Mouse (Mus musculus) cerebellum, postnatal 4 days (tissue): ENCODE results near the gene Hsd17b2.
"Not testable (repeated sequence)": the region's sequence is repeated elsewhere in the genome, so short reads cannot be mapped to it uniquely, and the experiment has no call there.

Experiments
- DNase-seq, 2 experiments: peaks; one replicate each; pipeline ENCODE4 v3.0.0; 2022; ENCODE audit warnings: low spot score in 2 of 2, mixed read lengths in 1 of 2

Gene Hsd17b2

GRCm38 (mm10) chr8:117714604-117715003, 12.9 kb downstream of the Hsd17b2 start:
- DNase-seq: no peak

- DNase-seq: no peak
These were observed 14.2 kb downstream of the Hsd17b2 start for GRCm38 (mm10) chr8:117715896-117716295.

DNA sequence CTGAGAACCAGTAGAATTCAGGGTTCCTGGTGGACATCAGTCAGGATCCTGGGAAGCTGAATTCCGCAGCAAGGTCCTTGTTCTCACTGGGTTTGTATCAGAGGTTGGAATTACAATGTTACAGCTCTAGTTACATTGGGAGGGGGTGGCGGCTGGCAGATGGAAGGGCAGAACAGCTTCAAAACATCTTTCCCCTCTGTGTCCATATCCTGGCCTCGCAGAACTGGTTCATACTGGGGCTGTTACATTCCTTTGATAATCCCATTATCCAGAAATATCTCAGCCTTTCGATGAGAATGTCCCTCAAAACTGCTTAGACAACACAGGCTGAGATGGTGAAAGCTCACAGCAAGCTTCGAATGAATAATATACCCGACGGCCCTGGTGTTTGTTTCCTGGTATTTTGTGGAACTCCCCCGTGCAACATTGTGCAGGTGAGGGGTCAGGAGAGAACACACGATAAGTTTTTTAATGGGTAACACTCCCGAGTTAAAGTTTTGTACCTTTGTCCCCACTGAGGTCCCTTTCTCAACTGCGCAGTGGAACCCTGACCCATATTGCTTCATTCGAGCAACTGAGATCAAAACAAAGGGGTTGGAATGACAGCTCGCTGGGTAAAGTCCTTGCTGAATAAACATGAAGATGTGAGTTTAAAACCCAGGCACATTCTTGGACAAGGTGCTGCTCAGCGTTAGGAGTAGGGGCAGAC, 16.6 kb downstream of the Hsd17b2 start:
- no peak for DNase-seq

DNA sequence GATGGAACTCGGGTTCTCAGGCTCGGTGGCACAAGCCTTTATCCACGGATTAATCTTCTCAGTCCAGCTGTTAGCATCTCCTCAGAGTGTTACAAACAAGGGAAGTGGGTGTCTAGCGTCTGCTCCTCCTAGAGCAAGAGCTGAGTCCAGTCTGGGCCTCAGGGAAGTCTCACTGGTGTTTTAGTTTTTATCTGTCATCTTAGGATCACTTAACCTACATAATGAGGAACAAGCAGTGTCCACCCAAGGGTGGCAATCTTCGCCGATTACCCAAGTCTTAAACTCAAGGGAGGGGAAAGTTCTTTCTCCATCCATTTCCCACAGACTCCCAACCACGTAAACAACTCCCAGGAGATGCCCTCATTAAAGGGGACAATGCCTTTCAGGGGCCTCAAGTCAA, 24.8 kb downstream of the Hsd17b2 start:
- DNase-seq: no peak

GRCm38 (mm10) chr8:117727561-117727960, 25.9 kb downstream of the Hsd17b2 start:
- no peak for DNase-seq

DNA sequence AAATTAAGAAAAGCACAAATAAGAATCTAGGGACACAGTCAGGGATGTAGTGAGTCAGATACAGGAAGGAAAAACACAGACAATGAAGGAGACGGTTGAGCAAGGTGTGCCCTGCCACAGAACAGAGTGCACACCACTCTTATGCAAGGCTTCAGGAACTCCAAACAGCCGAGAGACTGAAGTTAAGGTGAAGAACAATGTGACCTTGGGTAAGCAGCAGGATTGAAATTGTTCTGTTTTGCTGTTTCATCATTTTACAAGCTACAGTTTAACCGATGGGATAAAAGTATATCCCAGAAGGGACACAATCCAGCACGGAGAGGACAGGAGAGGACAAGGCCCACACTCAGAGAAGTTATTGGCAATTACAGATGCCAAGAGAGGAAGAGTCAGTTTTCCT, 26.5 kb downstream of the Hsd17b2 start:
- no peak for DNase-seq

GRCm38 (mm10) chr8:117730980-117731379, 29.3 kb downstream of the Hsd17b2 start:
- DNase-seq: no peak

DNA sequence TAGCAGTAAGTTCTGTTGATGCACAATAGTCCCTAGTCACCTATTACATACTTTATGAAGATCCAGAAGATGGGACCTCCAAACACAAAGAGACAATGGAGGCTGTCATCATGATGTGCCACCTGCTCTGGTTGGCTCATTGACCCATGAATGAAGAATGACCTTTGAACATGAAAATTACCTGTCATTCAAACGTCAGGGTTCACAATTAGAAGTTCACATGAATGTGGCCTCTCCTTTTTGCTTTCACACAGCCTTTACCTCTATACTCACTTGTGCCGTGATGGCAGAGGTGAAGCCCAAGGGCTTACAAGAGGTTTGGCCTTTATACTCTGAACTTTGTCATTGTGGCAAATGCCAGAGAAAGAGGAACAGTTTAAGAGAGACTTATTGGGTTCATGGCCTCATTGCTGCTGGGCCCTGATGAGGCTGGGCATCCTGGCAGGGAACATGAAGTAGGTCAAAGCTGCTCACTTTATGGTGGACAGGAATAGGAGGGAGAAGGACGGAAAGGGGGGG, 35.0 kb downstream of the Hsd17b2 start:
- DNase-seq: no peak

- DNase-seq: not testable (repeated sequence)
These were observed 36.5 kb downstream of the Hsd17b2 start for GRCm38 (mm10) chr8:117738206-117738605.

GRCm38 (mm10) chr8:117740387-117740998, 38.8 kb downstream of the Hsd17b2 start:
- DNase-seq: no peak

DNA sequence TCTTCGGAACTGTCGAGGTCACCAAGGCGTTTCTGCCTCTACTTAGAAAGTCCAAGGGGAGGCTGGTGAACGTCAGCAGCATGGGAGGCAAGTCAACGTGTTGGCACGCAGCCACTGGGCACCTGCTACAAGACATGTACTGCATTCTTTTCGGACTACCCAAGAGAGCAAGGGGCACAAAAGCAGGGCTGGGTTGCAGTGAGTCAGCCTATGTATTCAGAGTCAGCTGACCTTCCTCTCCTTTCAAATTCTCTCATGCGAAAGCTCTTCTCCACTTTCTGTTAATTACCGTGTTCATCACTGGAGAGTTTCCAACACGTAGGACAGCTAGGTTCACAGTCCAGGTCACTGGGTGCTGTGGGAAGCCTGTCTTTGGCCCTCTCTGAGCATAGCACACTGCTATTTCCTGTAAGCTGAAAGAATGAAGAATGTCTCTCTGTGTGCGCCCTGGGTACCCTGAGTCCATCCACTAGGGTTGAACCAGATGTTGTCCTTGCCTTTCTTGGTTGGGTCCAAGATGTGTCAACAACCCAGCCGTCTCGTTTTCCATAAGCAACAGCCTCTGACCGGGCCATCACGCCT, 40.8 kb downstream of the Hsd17b2 start:
- no peak for DNase-seq

- no peak for DNase-seq
These were observed 44.9 kb downstream of the Hsd17b2 start for GRCm38 (mm10) chr8:117746651-117747050.

DNA sequence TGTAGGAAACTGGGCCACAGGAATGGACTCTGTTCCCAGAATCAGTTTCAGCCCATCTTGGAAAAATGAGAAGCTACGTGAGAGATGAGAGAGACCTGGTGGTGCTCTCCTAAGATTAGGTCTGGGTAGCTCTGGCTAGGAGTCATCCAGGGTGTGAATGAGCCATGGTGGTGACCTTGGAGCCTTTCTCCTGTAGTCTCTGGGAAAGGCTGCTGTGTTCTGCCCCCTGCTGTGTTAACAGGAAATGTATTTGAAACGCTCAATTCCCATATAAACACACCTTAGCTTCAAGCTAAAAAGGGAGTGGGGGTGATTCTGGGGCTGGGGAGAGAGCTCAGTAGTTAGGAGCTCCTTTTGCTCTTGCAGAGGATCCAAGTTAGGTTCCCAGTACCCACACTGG, 45.7 kb downstream of the Hsd17b2 start:
- no peak for DNase-seq

- no peak for DNase-seq
These were observed 46.4 kb downstream of the Hsd17b2 start for GRCm38 (mm10) chr8:117747886-117748730.

DNA sequence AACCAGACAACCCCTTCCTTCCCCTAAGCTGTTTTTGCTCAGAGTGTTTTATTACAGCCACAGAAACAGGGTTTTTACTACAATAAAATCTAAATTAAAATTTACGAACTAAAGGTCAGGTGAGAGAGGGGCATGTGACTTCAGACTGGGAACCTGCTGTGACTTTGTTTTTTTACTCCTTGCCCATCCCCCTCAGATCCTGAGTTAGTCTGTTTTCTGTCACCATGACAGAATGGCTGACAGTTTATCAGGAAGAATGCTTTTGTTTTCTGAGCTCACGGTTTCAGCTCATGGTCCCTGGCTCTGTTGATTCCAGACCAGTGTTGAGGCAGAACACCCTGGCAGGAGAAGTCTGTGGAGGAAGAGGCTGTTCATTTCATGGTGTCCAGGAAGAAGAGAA, 47.7 kb downstream of the Hsd17b2 start:
- no peak for DNase-seq

- no peak for DNase-seq
These were observed 56.2 kb downstream of the Hsd17b2 start for GRCm38 (mm10) chr8:117757900-117758299.

DNA sequence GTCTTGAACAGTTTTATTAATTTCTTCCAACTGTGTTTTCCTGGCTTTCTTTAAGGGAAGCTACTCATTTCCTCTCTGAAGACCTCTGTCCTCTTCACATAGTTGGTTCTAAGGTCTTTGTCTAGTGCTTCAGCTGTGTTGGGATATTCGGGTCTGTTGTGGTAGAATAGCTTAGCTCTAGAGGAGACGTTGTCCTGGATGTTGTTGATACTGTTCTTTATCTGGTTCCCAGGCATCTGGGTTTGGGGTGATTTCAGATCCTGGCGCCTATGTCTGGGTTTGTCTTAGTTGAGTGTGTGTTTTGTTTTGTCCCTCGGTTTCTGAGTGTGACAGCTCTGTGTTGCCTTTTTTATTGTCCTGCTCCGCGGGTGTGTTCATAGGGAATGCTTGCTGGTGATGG, 61.1 kb downstream of the Hsd17b2 start:
- DNase-seq: no peak

DNA sequence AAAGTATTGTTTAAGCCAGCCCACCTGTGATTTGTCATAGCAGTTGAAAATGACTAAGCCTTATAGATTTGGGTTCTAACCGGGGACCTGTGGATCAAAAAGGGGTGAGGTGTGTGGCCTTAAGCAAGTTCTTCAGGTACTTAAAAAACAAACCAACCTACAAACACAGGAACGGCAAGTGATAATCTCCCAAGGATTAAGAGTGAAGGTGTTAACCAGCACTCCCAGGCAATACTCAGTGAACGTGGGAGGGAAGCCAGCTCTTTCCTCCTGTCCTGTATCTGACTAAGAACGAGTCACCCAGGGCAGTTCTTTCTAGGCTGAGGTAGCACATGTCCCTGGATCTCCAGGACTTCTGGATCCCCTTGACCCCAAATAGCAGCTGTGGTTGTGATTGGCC, 62.9 kb downstream of the Hsd17b2 start:
- no peak for DNase-seq

GRCm38 (mm10) chr8:117765947-117766346, 64.2 kb downstream of the Hsd17b2 start:
- DNase-seq: no peak

DNA sequence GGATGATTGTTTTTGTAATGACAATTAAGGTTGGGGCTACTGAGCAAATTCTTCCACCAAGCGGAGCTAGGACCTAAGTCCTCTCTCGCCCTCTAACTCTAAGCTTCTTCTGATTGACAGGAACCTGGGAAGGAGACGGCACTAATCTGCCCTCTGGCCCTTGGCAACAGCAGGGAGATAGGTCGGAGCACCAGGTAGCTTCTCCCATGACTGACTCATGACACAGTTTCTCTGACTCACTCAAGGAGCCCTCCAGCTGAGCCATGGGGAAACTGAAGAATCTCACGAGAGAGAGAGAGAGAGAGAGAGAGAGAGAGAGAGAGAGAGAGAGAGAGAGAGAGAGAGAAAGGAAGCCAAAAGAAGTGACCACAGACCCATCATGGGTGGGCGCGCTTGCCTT, 67.3 kb downstream of the Hsd17b2 start:
- DNase-seq: no peak

GRCm38 (mm10) chr8:117771115-117771836, 69.6 kb downstream of the Hsd17b2 start:
- no peak for DNase-seq
